Mouse (Mus musculus) bone marrow, adult 2 months (tissue): Measurements from ENCODE around the gene Fgfr2.

ENCODE experiments used
- CTCF ChIP-seq: fragments of 200-500 bp; IDR thresholded peaks from 2 replicates; pipeline ENCODE4 v1.5.1; 2011; ENCODE audit warnings: low read length, control low read depth; ENCODE audit not compliant: control insufficient read depth, insufficient read depth
- POLR2A ChIP-seq: fragments of 200-500 bp; IDR thresholded peaks from 2 replicates; pipeline ENCODE4 v1.6.1; 2011; ENCODE audit warnings: low read depth, mild to moderate bottlenecking, control low read depth, low read length, borderline replicate concordance; ENCODE audit not compliant: control insufficient read depth

DNA sequence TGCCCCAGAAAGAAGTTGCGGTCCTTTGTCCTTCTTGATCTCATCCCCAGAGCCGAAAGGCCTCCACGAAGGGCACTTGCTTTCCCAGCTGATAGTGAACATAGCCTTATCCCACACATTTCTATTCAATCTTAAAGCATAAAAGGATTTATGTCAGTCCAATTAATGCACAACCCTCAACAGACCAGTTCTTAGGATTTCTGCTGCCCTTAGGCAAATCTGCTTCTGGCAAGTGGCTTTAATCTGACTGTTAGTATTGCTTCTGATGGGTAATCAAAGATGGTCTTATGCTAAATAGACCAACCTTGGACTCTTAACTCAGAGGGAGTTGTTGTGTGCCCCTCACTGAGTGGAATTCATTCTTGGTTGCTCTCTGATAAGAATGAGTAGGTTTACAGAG, 2505.6 kb downstream of the Fgfr2 start:
- TF ChIP-seq CTCF (no peak), POLR2A (no peak)
